Mouse (Mus musculus) thymus, postnatal 14 days (tissue): ENCODE measurements at regions not wholly inside any gene's neighbourhood (a gene's known extent, or its start where the extent isn't known, plus 50 kb on each side); places are given as distances from the start of the nearest gene placed in this dataset.

Experiments
- DNase-seq: peaks from one replicate; pipeline ENCODE4 v3.0.0; 2021

- no peak for DNase-seq
These were observed 130.0 kb upstream of the Gm9833 start for GRCm38 (mm10) chr3:9957870-9958269.

GRCm38 (mm10) chr3:9959716-9960661, 127.9 kb upstream of the Gm9833 start:
- DNase-seq = no peak

GRCm38 (mm10) chr3:9960696-9961095, 127.2 kb upstream of the Gm9833 start:
- DNase-seq = peak; percentile 62
